Mouse (Mus musculus) kidney, embryonic 15.5 days (tissue): ENCODE data around the gene Casq2. TPM values are rescaled to one million over a fixed set of nuclear protein-coding genes. Genes with fewer than 3 reads are reported as not detected.

Experiments used
- ATAC-seq: fragments of 200-750 bp; cut with Nextera tagmentation; replicated peaks from 2 replicates; pipeline ENCODE4 v1.8.0; 2017; ENCODE audit warnings: moderate TSS enrichment; ENCODE audit not compliant: low FRiP score
- H3K27ac ChIP-seq: fragments of 300-500 bp; sonication (generic); 2 replicates; pipeline ENCODE4 v1.5.1; 2015; ENCODE audit warnings: mild to moderate bottlenecking, inconsistent platforms
- H3K27me3 ChIP-seq: fragments of 300-500 bp; sonication (generic); 2 replicates; pipeline ENCODE4 v1.6.1; 2015; ENCODE audit warnings: inconsistent platforms
- H3K36me3 ChIP-seq: fragments of 300-500 bp; sonication (generic); 2 replicates; pipeline ENCODE4 v1.6.1; 2015; ENCODE audit warnings: inconsistent platforms
- H3K4me1 ChIP-seq: fragments of 300-500 bp; sonication (generic); 2 replicates; pipeline ENCODE4 v1.6.1; 2015; ENCODE audit warnings: inconsistent platforms
- H3K4me2 ChIP-seq: fragments of 300-500 bp; sonication (generic); 2 replicates; pipeline ENCODE4 v1.6.1; 2015; ENCODE audit warnings: moderate library complexity, mild to moderate bottlenecking, inconsistent platforms
- H3K4me3 ChIP-seq: fragments of 300-500 bp; sonication (generic); replicated peaks from 2 replicates; pipeline ENCODE4 v1.5.1; 2015; ENCODE audit warnings: mild to moderate bottlenecking, inconsistent platforms
- H3K9ac ChIP-seq: fragments of 300-500 bp; sonication (generic); 2 replicates; pipeline ENCODE4 v1.6.1; 2015; ENCODE audit warnings: mild to moderate bottlenecking, inconsistent platforms
- H3K9me3 ChIP-seq: fragments of 300-500 bp; sonication (generic); replicated peaks from 2 replicates; pipeline ENCODE4 v1.6.1; 2016; ENCODE audit warnings: inconsistent platforms
- WGBS: fragments of 180-500 bp; shearing (Covaris S2); methylation state at CpG from one replicate; pipeline ENCODE4 v1.1.7; 2015; ENCODE audit warnings: mixed read lengths; 5-methylcytosine and 5-hydroxymethylcytosine counted together
- polyA plus RNA-seq: library from polyadenylated mRNA; unstranded; fragments of >200 nt; fragmentation: Nextera tagmentation; extraction: Ambion mirVana; gene quantifications from 2 replicates; pipeline ENCODE4 v1.2.1, GENCODE M21; 2015

Casq2 gene
- polyA plus RNA-seq = 6.6 and 11.1 TPM in 2 replicates

DNA sequence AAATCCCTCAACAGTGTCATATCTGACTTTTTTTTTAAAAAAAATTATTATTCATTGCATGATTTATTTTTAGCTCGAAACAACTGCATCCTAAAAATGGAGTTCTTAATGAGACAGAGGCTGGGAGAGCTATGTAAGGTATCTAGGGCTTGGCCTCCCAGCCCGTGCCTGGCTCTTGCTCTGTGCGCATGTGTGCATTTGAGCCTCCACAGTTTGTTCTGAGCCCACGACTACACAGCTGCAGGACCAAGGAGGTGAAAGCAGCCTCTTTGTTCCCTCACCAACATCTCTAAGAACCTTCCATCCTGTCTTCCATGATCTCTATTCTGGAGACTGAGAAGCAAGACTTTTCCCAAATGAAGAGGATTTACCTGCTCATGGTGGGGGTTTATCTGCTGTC, at the start of gene Casq2:
Gene Casq2 (plus strand): TSS at position 133 of the 400 bp plus-strand sequence.
- no peak within 1 kb of the TSS for H3K9ac ChIP-seq
- H3K4me2 ChIP-seq = no peak within 1 kb of the TSS
- 78% methylated on average over 4 of the region's 4 CpGs for WGBS
- ATAC-seq = no peak
- H3K4me1 ChIP-seq = no peaks in the 10 kb centered on the region
- no peaks in the 10 kb centered on the region for H3K9me3 ChIP-seq
- no peak within 1 kb of the TSS for H3K4me3 ChIP-seq
- H3K36me3 ChIP-seq = no peaks in the 10 kb centered on the region
- H3K27ac ChIP-seq = no peak within 1 kb of the TSS
- 0 out of 2 replicates have a peak, but pooled peaks cover 9% of the 10 kb centered on the region for H3K27me3 ChIP-seq

DNA sequence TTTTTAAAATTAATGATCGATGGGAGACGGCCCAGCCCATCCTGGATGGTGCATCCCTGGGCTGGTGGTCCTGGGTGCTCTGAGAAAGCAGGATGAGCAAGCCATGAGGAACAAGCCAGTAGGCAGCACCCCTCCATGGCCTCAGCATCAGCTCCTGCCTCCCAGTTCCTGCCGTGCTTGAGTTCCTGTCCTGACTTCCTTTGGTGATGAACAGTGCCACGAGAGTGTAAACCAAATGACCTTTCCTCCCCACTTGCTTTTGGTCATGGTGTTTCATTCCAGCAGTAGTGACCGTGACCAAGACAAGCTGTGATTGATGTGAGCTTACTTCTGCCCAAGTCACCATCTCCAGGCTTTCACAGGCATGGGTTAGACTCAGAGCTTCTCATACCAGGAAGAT, 48.4 kb upstream of the Casq2 start:
- Histone ChIP-seq H3K4me3 (no peak overlapping the region), H3K4me2 (no peak overlapping the region), H3K9ac (no peak overlapping the region), H3K27me3 (no peaks in the 10 kb centered on the region), H3K36me3 (no peaks in the 10 kb centered on the region), H3K4me1 (no peaks in the 10 kb centered on the region), H3K27ac (no peak overlapping the region), H3K9me3 (no peaks in the 10 kb centered on the region)
- WGBS = 71% methylated on average over 5 of the region's 5 CpGs
- no peak for ATAC-seq

DNA sequence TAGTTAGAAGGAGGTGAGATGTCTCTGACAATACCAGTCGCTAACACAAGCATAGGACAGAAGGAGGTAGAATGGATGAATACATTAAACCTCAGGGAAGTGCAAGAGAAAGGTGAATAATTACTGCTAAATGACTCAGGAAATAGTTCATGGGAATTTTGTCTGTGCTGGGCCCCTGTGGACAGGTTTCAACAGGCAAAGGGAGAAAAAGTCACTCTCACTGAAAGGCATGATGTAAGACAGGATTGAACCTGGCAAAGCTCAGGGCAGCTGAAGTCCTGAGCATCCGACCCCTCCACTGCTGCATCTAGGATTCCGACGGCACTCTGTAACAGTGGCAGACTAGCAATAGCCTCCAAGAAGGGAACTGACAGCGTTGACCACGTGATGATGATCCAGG, 47.6 kb upstream of the Casq2 start:
- Histone ChIP-seq H3K9me3 (no peaks in the 10 kb centered on the region), H3K9ac (no peak overlapping the region), H3K4me3 (no peak overlapping the region), H3K4me1 (no peaks in the 10 kb centered on the region), H3K36me3 (no peaks in the 10 kb centered on the region), H3K27me3 (no peaks in the 10 kb centered on the region), H3K4me2 (no peak overlapping the region), H3K27ac (no peak overlapping the region)
- 83% methylated on average over 6 of the region's 6 CpGs for WGBS
- no peak for ATAC-seq

DNA sequence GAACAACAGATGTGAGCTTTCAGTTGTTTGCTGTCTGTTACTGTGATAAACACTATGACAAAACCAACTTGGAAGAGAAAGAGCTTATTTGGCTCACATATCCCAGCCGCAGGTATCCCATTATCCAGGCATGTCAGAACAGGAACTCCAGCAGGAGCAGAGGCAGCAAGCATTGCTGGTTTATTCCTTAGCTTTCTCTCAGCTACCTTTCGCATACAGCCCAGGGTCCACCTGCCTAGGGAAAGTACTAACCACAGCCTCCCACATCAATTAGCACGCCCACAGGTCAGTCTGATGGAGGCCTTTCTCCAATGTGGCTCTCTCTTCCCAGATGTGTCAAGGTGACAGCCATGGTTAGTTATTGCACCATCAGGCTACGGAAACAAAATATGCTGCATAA, 44.6 kb upstream of the Casq2 start:
- no peak for ATAC-seq
- 90% methylated on average over 4 of the region's 4 CpGs for WGBS
- Histone ChIP-seq H3K27ac (no peak overlapping the region), H3K4me3 (no peak overlapping the region), H3K36me3 (no peaks in the 10 kb centered on the region), H3K9me3 (no peaks in the 10 kb centered on the region), H3K4me1 (no peaks in the 10 kb centered on the region), H3K27me3 (no peaks in the 10 kb centered on the region), H3K9ac (no peak overlapping the region), H3K4me2 (no peak overlapping the region)

DNA sequence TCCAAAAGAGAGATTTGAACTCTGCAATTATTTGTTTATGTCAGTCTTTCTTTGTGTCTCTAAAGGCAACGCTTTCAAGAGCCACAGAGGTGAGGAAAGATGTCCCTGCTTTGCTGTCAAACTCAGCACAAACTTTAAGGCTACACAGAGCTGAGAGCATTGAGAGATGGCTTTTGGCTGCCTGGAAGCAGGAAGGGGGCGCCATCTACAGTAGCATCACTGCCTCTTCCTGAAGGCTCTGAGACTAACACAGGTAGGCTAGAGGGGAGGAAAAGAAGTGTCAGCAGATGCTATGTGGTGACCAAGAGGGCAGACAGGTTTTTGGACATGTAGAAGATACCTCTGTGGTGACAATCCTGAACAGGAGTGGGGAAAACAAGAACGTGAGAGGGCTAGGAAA, 41.1 kb upstream of the Casq2 start:
- Histone ChIP-seq H3K9ac (no peak overlapping the region), H3K27me3 (no peaks in the 10 kb centered on the region), H3K9me3 (no peaks in the 10 kb centered on the region), H3K4me2 (no peak overlapping the region), H3K27ac (no peak overlapping the region), H3K4me1 (no peaks in the 10 kb centered on the region), H3K36me3 (no peaks in the 10 kb centered on the region), H3K4me3 (no peak overlapping the region)
- no peak for ATAC-seq
- WGBS = 40% methylated on average over 3 of the region's 3 CpGs

DNA sequence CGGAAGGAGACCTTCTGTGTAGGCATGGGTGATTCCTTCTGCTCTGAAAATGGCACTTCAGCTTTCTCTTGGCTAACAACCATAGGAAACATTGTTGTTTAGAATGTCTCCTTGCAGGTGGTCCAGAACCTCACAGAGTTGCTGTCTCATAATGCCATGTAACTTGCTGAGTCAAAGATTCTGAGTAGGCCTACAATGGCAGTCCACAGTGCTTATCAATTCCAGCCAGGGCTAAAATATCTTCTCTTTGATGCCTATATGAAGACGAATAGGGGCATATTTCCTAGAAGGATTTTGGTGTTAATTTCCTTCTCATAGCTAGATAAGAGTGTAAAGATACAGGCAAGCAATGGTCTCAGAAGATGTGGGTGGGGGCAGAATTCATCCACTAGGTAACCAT, 38.7 kb upstream of the Casq2 start:
- no peaks in the 10 kb centered on the region for H3K4me1 ChIP-seq
- WGBS = 90% methylated on average over 2 of the region's 2 CpGs
- H3K9ac ChIP-seq = no peak overlapping the region
- H3K4me3 ChIP-seq = no peak overlapping the region
- H3K36me3 ChIP-seq = no peaks in the 10 kb centered on the region
- H3K9me3 ChIP-seq = no peaks in the 10 kb centered on the region
- H3K4me2 ChIP-seq = no peak overlapping the region
- H3K27me3 ChIP-seq = no peaks in the 10 kb centered on the region
- no peak overlapping the region for H3K27ac ChIP-seq
- no peak for ATAC-seq

DNA sequence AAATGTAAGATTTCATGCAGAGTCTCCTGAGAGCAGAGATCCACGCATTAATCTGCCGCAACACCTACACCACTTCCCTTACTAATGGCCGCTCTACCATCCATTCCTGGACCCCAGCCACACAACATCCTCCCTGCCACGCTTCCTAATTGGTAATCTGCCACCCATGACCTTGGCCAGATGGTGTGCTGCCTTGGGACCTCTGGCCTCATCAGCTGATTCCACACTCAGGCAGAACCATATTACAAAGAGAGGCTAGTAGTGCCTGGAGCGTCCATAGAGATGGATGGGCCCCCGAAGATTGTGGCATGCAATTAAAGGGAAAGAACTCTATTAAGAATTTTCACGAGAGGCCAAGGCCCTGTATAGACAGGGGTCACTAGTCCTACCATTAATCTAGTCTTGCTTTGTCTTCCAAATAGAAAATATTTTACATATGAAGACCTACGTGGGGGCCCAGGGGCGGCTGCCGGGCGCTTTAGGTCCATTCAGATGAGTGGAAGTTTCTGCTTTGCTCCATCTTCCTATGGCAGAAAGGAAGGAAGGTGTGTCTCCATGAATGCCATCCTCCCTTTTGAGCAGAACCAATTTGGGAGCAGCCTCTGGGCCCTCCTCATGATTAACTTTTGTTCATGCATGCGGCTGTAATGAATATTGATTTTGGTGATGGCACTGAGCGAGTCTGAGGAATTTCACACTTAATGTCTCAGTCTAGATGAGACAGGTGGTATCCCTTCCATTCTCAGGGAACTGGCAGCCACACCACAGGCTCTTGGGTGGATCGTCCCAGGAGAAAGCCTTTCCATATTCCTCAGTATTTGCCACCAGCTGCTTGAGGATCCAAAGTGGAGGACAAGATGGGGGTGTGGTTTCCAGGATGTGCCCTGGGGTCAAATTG, 36.8 kb upstream of the Casq2 start:
- ATAC-seq = no peak

DNA sequence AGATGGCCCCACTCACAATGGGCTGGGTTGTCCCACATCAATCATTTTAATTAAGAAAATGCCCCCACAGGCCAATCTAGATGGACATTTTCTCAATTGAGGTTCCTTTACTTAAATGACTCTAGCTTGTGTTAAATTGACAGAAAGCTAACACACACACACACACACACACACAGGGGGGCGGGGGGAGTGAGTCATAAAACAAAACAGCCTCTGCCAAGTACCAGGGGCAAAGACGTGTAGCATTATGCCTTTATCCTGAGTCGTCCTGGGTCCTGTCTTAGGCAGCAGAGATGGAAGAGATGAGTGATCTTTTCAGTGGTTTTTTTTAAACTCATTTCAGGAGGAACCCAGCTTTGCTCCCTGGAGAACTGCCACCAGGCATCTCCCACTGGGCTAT, 34.2 kb upstream of the Casq2 start:
- ATAC-seq = no peak
- Histone ChIP-seq H3K4me1 (no peaks in the 10 kb centered on the region), H3K36me3 (no peaks in the 10 kb centered on the region), H3K27me3 (no peaks in the 10 kb centered on the region), H3K9me3 (no peaks in the 10 kb centered on the region), H3K4me2 (no peak overlapping the region), H3K9ac (no peak overlapping the region), H3K4me3 (no peak overlapping the region), H3K27ac (no peak overlapping the region)
- WGBS = 39% methylated on average over 3 of the region's 3 CpGs

More for the DNA sequence above, 36.8 kb upstream of the Casq2 start:
- Histone ChIP-seq H3K36me3 (no peaks in the 10 kb centered on the region), H3K9ac (no peak overlapping the region), H3K27ac (no peak overlapping the region), H3K4me2 (no peak overlapping the region), H3K27me3 (no peaks in the 10 kb centered on the region), H3K4me3 (no peak overlapping the region), H3K4me1 (no peaks in the 10 kb centered on the region), H3K9me3 (no peaks in the 10 kb centered on the region)
- 77% methylated on average over 14 of the region's 14 CpGs for WGBS

DNA sequence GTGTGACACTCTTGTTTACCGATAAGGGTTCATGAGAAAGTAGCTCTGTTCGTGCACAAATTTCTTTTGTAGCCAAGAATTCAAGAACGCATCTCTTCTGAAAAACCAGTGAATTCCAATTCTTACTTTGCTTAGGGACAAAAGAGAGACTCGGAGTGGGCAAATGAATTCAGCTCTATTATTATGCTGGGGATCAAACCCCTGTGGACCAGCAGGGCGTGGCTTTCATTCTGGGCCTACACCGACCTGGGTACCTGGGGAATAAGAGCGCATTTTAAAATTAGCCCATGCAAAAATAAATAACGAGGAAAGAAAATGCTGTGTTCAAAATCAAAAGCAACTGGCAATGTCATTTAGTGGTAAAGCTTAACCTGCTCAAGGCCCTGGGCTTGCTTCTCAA, 32.9 kb upstream of the Casq2 start:
- Histone ChIP-seq H3K4me2 (no peak overlapping the region), H3K27me3 (no peaks in the 10 kb centered on the region), H3K9ac (no peak overlapping the region), H3K9me3 (no peaks in the 10 kb centered on the region), H3K4me1 (no peaks in the 10 kb centered on the region), H3K27ac (no peak overlapping the region), H3K4me3 (no peak overlapping the region), H3K36me3 (no peaks in the 10 kb centered on the region)
- no peak for ATAC-seq
- WGBS = 67% methylated on average over 8 of the region's 8 CpGs

DNA sequence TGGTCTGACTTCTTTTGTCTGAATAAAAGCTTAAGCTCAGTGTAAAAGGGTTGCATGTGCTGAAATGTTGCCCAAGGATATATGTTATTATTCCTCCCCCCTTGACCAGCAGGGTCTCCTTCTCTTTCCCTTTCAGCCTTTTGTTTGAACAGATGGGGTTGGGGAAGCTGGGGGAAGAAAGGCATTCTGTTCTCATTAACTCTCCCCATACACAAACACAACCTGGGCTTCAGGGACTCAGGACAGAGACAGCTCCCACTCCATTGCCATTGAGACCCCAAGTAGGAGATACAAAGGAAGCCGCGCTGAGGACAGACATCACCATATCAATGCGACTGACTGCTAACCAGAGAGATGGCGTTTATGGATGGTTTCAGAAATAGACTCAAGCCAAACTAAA, 30.3 kb upstream of the Casq2 start:
- ATAC-seq = no peak
- WGBS = 64% methylated on average over 4 of the region's 4 CpGs

DNA sequence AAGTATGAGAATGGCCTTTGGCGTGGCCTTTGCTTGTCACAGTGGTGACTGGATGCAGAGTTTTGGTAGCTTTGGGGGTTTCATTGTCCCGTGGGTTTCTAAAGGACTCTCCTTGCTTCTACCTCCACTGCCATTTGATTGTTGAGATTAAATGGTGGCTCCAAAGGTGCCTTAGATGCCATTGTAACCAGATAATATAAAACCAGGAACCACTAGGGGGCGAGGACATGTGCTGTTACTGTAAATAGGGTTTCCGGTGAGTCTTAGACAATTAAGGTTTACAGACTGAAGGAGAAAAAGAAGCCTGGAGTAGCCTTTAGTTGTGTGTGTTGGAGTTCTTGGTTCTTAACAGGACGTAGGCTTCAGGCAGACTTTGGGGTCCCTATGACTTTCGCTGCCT, 26.1 kb upstream of the Casq2 start:
- no peak overlapping the region for H3K4me2 ChIP-seq
- H3K4me3 ChIP-seq = no peak overlapping the region
- ATAC-seq = no peak
- H3K9ac ChIP-seq = no peak overlapping the region
- H3K4me1 ChIP-seq = no peaks in the 10 kb centered on the region
- no peaks in the 10 kb centered on the region for H3K9me3 ChIP-seq
- H3K27ac ChIP-seq = no peak overlapping the region
- no peaks in the 10 kb centered on the region for H3K36me3 ChIP-seq
- H3K27me3 ChIP-seq = no peaks in the 10 kb centered on the region
- WGBS = 85% methylated on average over 6 of the region's 6 CpGs

More for the DNA sequence above, 30.3 kb upstream of the Casq2 start:
- Histone ChIP-seq H3K4me1 (no peaks in the 10 kb centered on the region), H3K9ac (no peak overlapping the region), H3K4me3 (no peak overlapping the region), H3K27me3 (no peaks in the 10 kb centered on the region), H3K27ac (no peak overlapping the region), H3K4me2 (no peak overlapping the region), H3K9me3 (no peaks in the 10 kb centered on the region), H3K36me3 (no peaks in the 10 kb centered on the region)

DNA sequence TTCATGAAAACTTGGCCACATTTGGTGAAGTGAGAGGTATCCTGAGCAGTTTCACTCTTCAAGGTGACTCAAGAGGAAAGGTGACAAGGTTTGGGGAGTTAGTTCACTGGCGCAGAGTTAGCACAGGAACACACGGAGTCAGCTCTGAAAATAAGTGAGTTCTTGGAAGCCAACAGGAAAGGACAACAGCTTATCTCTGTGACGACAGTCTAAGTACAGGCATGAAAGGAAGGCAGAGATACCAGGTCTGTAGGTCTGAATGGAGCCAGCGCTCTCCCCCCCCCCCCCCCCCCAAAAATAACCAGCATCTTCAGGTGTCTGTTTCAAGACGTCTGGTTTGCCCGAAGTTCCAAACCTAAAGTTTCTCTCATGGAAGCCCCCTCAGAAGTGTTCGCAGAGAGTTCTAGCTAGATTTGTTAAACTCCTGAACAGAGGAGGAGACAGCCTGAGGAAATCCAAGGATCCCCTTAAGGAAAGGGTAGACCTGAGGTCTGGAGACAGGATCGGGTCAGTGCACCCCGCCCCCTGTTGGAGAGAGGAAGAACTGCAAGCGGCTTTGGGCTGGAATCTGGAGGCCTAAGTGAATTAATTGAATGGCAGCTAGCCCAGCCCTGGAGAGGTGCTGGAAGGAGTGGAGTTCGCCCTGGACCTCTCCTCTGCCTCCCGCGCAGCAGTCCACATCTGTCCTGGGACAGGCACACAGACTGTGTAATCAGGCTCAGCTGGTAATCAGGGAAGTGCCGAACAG, 24.1 kb upstream of the Casq2 start:
- Histone ChIP-seq H3K4me1 (no peaks in the 10 kb centered on the region), H3K36me3 (no peaks in the 10 kb centered on the region), H3K4me2 (no peak overlapping the region), H3K27me3 (no peaks in the 10 kb centered on the region), H3K4me3 (no peak overlapping the region), H3K27ac (no peak overlapping the region), H3K9ac (no peak overlapping the region), H3K9me3 (no peaks in the 10 kb centered on the region)
- ATAC-seq = no peak; the same call in 1 of the 2 replicates
- WGBS = 47% methylated on average over 14 of the region's 14 CpGs
